Mouse (Mus musculus) neural tube, embryonic 13.5 days (tissue): ENCODE results near the gene Tamm41. TPM values are rescaled to one million over a fixed set of nuclear protein-coding genes. Genes with fewer than 3 reads are reported as not detected.
A peak's percentile ranks its signal among the peaks of the same experiment; 100 is the strongest.

Experiments used
- ATAC-seq: fragments of 200-750 bp; cut with Nextera tagmentation; 2 replicates; pipeline ENCODE4 v1.8.0; 2017; ENCODE audit warnings: low read depth, mild to moderate bottlenecking, moderate TSS enrichment, moderate library complexity
- H3K27ac ChIP-seq: fragments of 300-500 bp; sonication (generic); replicated peaks from 2 replicates; pipeline ENCODE4 v1.5.1; 2015; ENCODE audit warnings: moderate library complexity, mild to moderate bottlenecking, inconsistent platforms
- H3K27me3 ChIP-seq: fragments of 300-500 bp; sonication (generic); 2 replicates; pipeline ENCODE4 v1.6.1; 2015; ENCODE audit warnings: mild to moderate bottlenecking, inconsistent platforms
- H3K36me3 ChIP-seq: fragments of 300-500 bp; sonication (generic); 2 replicates; pipeline ENCODE4 v1.6.1; 2015; ENCODE audit warnings: mild to moderate bottlenecking, inconsistent platforms
- H3K4me1 ChIP-seq: fragments of 300-500 bp; sonication (generic); replicated peaks from 2 replicates; pipeline ENCODE4 v1.6.1; 2015; ENCODE audit warnings: inconsistent platforms
- H3K4me2 ChIP-seq: fragments of 300-500 bp; sonication (generic); 2 replicates; pipeline ENCODE4 v1.6.1; 2015; ENCODE audit warnings: inconsistent platforms, mild to moderate bottlenecking, moderate library complexity
- H3K4me3 ChIP-seq: fragments of 300-500 bp; sonication (generic); 2 replicates; pipeline ENCODE4 v1.5.1; 2015; ENCODE audit warnings: mild to moderate bottlenecking, inconsistent platforms
- H3K9ac ChIP-seq: fragments of 300-500 bp; sonication (generic); 2 replicates; pipeline ENCODE4 v1.6.1; 2015; ENCODE audit warnings: moderate library complexity, mild to moderate bottlenecking, inconsistent platforms
- H3K9me3 ChIP-seq: fragments of 300-500 bp; sonication (generic); 2 replicates; pipeline ENCODE4 v1.6.1; 2016; ENCODE audit warnings: inconsistent platforms
- WGBS: fragments of 180-500 bp; shearing (Covaris S2); methylation state at CpG from one replicate; pipeline ENCODE4 v1.1.7; 2015; 5-methylcytosine and 5-hydroxymethylcytosine counted together
- polyA plus RNA-seq: library from polyadenylated mRNA; unstranded; fragments of >200 nt; fragmentation: Nextera tagmentation; extraction: Ambion mirVana; gene quantifications from 2 replicates; pipeline ENCODE4 v1.2.1, GENCODE M21; 2015

The Tamm41 gene
- polyA plus RNA-seq, 1 experiment from 2014 or later: 43.2 TPM

DNA sequence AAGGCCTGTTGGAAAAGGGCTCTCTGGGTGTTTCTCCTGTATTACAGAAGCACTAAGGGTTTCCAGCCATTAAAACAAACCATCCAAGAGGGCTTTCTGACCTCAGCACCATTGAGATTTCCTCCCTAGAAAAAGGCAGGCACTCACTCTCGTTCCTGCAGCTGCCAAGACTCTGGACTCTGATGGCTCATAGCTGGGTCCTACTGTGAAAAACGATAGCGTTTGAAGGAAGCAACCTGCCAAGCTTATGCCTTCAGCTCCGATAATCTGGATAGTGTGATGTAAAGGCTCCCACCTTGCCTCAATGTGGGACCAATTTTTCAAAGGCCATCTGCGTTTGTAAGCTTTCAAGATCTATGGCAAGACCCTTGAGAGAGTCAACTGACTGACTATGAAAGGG lies 43.6 kb downstream of the Tamm41 start:
- ATAC-seq: no peak
- Histone ChIP-seq H3K9me3 (no peaks in the 10 kb centered on the region), H3K36me3 (no peaks in the 10 kb centered on the region), H3K4me1 (no peaks in the 10 kb centered on the region), H3K9ac (no peak overlapping the region), H3K4me2 (no peak overlapping the region), H3K27me3 (no peaks in the 10 kb centered on the region), H3K4me3 (no peak overlapping the region), H3K27ac (no peak overlapping the region)
- WGBS: 88% methylated on average over 5 of the region's 5 CpGs

GRCm38 (mm10) chr6:114993659-114994058 lies 44.0 kb downstream of the Tamm41 start:
- Histone ChIP-seq H3K27ac (no peak overlapping the region), H3K9me3 (no peaks in the 10 kb centered on the region), H3K36me3 (no peaks in the 10 kb centered on the region), H3K4me2 (no peak overlapping the region), H3K4me1 (peaks cover 4% of the 10 kb centered on the region; the same call in 1 of the 2 replicates), H3K9ac (no peak overlapping the region), H3K4me3 (no peak overlapping the region), H3K27me3 (no peaks in the 10 kb centered on the region)
- WGBS: 77% methylated on average over 8 of the region's 8 CpGs
- no peak for ATAC-seq

DNA sequence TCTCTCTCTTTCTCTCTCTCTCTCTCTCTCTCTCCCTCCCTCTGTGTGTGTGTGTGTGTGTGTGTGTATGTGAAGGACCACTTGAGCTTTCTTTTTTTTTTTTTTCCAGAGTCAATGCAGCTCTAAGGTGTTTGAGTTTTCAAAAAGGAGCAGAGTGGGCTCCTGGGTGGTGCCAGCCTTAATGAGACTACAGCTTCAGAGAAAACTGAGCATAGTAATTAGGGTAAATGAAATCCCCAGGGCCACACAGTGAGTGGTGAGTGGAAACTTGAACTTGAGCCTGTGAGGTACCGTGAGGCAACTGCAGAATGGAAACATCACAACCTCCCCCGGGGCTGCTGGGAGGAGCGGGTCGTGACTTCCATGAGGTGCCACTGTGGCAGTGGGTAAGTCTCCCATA lies 45.8 kb downstream of the Tamm41 start:
- no peak overlapping the region for H3K4me2 ChIP-seq
- ATAC-seq: no peak
- H3K36me3 ChIP-seq: no peaks in the 10 kb centered on the region

GRCm38 (mm10) chr6:114988619-114988980 lies 49.1 kb downstream of the Tamm41 start:
- 54% methylated on average over 3 of the region's 3 CpGs for WGBS

More for the DNA sequence above, 45.8 kb downstream of the Tamm41 start:
- Histone ChIP-seq H3K4me1 (peaks cover 12% of the 10 kb centered on the region; the same call in 1 of the 2 replicates), H3K4me3 (no peak overlapping the region), H3K9ac (no peak overlapping the region), H3K27ac (no peak overlapping the region), H3K9me3 (no peaks in the 10 kb centered on the region), H3K27me3 (no peaks in the 10 kb centered on the region)
- 83% methylated on average over 4 of the region's 4 CpGs for WGBS

GRCm38 (mm10) chr6:114987966-114988618 lies 49.6 kb downstream of the Tamm41 start:
- 66% methylated on average over 7 of the region's 7 CpGs for WGBS
- no peak overlapping the region for H3K4me2 ChIP-seq
- no peaks in the 10 kb centered on the region for H3K9me3 ChIP-seq
- H3K36me3 ChIP-seq: no peaks in the 10 kb centered on the region
- peaks cover 12% of the 10 kb centered on the region; the same call in 1 of the 2 replicates for H3K4me1 ChIP-seq
- no peak overlapping the region for H3K9ac ChIP-seq
- ATAC-seq: 0 out of 2 replicates have a peak, but pooled peaks have one; percentile 19
- H3K4me3 ChIP-seq: no peak overlapping the region
- no peaks in the 10 kb centered on the region for H3K27me3 ChIP-seq
- H3K27ac ChIP-seq: no peak overlapping the region

More at GRCm38 (mm10) chr6:114988619-114988980, 49.1 kb downstream of the Tamm41 start:
- ATAC-seq: no peak
- Histone ChIP-seq H3K36me3 (no peaks in the 10 kb centered on the region), H3K9ac (no peak overlapping the region), H3K27ac (0 out of 2 replicates have a peak overlapping the region, but pooled peaks have one; percentile 4), H3K9me3 (no peaks in the 10 kb centered on the region), H3K27me3 (no peaks in the 10 kb centered on the region), H3K4me1 (peaks cover 12% of the 10 kb centered on the region; the same call in 1 of the 2 replicates), H3K4me3 (no peak overlapping the region), H3K4me2 (no peak overlapping the region)

- 85% methylated on average over 7 of the region's 7 CpGs for WGBS
- H3K9me3 ChIP-seq: no peaks in the 10 kb centered on the region
- no peaks in the 10 kb centered on the region for H3K4me1 ChIP-seq
- no peak for ATAC-seq
- no peak overlapping the region for H3K9ac ChIP-seq
- no peaks in the 10 kb centered on the region for H3K36me3 ChIP-seq
- no peak overlapping the region for H3K4me2 ChIP-seq
- no peaks in the 10 kb centered on the region for H3K27me3 ChIP-seq
- no peak overlapping the region for H3K27ac ChIP-seq
- H3K4me3 ChIP-seq: no peak overlapping the region
These were observed 55.0 kb downstream of the Tamm41 start for GRCm38 (mm10) chr6:114982671-114983070.

DNA sequence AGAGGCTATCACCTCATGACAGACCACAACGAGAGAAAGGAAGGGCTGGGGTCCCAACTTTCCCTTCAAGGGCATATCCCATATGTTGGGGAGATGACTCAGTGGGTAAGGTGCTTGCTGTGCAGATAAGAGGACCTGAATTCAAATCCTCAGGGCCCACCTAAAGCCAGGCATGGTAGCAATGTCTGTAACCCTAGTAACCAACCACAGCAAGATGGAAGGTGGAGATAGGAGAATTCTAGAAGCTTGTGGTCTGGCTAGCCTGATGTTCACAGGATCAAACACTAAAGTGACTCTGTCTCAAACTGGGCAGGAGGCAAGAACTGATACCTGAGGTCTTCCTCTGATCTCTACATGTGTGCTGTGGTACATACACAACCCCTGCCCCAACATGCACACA lies 58.0 kb downstream of the Tamm41 start:
- 84% methylated on average over 1 of the region's 1 CpGs for WGBS
- no peak overlapping the region for H3K27ac ChIP-seq

DNA sequence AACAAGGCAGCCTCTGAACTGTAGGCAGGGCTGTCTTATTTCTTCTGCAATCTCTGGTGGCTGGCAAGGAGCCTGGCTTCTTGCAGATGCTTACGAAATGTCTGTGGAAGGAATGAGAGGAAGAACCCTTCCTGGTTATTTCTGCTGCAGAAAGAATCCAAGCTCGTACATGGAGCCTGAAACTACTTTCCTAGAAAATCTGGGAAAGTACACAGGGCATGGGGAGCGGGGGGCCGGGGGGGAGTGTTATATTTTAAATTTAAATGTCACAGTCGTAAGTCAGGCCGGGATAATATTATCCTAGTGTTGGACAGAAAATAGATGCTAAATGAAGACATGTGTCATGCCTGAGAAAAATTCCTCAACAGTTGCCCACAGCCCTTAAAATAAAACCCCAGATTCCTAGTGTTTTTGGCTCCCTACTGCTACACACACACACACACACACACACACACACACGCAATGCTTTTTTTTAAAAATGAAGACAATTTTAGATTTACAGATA lies 60.7 kb downstream of the Tamm41 start:
- no peak overlapping the region for H3K9ac ChIP-seq
- H3K9me3 ChIP-seq: no peaks in the 10 kb centered on the region
- H3K27me3 ChIP-seq: no peaks in the 10 kb centered on the region
- H3K4me3 ChIP-seq: no peak overlapping the region
- no peak for ATAC-seq
- H3K36me3 ChIP-seq: no peaks in the 10 kb centered on the region
- H3K4me2 ChIP-seq: no peak overlapping the region
- 88% methylated on average over 7 of the region's 7 CpGs for WGBS
- no peak overlapping the region for H3K27ac ChIP-seq
- H3K4me1 ChIP-seq: no peaks in the 10 kb centered on the region

More for the DNA sequence above, 58.0 kb downstream of the Tamm41 start:
- no peak overlapping the region for H3K9ac ChIP-seq
- no peak overlapping the region for H3K4me3 ChIP-seq
- H3K9me3 ChIP-seq: no peaks in the 10 kb centered on the region
- H3K4me2 ChIP-seq: no peak overlapping the region
- no peak for ATAC-seq
- H3K4me1 ChIP-seq: no peaks in the 10 kb centered on the region
- no peaks in the 10 kb centered on the region for H3K27me3 ChIP-seq
- H3K36me3 ChIP-seq: no peaks in the 10 kb centered on the region

- no peak overlapping the region for H3K4me2 ChIP-seq
- no peak overlapping the region for H3K4me3 ChIP-seq
- H3K36me3 ChIP-seq: no peaks in the 10 kb centered on the region
- H3K9ac ChIP-seq: no peak overlapping the region
- 96% methylated on average over 1 of the region's 1 CpGs for WGBS
- H3K4me1 ChIP-seq: peaks cover 18% of the 10 kb centered on the region
- H3K9me3 ChIP-seq: no peaks in the 10 kb centered on the region
- no peak overlapping the region for H3K27ac ChIP-seq
- no peaks in the 10 kb centered on the region for H3K27me3 ChIP-seq
- ATAC-seq: no peak
These were observed 63.3 kb downstream of the Tamm41 start for GRCm38 (mm10) chr6:114974331-114974730.

DNA sequence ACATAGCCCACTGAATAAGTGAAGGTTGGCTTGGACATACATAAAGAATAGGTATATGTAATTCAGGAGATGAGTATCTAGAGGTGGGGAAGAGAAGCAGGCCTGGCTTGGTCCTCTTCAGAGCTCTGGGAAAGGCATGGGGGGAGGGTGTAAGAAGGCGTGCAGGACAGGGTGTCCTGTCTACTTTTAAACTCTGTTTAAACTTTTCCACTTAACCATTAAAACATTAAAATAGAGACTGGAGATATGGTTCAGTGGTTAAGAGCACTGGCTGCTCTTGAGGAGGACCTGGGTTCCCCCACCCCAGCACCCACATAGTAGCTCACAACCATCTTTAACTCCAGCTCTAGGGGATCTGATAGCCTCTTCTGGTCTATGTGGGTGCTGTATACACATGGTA lies 64.7 kb downstream of the Tamm41 start:
- no peak overlapping the region for H3K27ac ChIP-seq
- no peak overlapping the region for H3K4me2 ChIP-seq
- H3K4me1 ChIP-seq: peaks cover 26% of the 10 kb centered on the region
- WGBS: 89% methylated on average over 1 of the region's 1 CpGs
- H3K27me3 ChIP-seq: peaks cover 3% of the 10 kb centered on the region
- H3K9ac ChIP-seq: no peak overlapping the region
- H3K4me3 ChIP-seq: no peak overlapping the region
- H3K9me3 ChIP-seq: no peaks in the 10 kb centered on the region
- no peak for ATAC-seq
- no peaks in the 10 kb centered on the region for H3K36me3 ChIP-seq

GRCm38 (mm10) chr6:114970895-114971294 lies 66.8 kb downstream of the Tamm41 start:
- Histone ChIP-seq H3K4me2 (no peak overlapping the region), H3K9me3 (no peaks in the 10 kb centered on the region), H3K27me3 (peaks cover 23% of the 10 kb centered on the region), H3K4me3 (no peak overlapping the region), H3K4me1 (peaks cover 43% of the 10 kb centered on the region), H3K9ac (no peak overlapping the region), H3K27ac (no peak overlapping the region), H3K36me3 (no peaks in the 10 kb centered on the region)
- 76% methylated on average over 5 of the region's 5 CpGs for WGBS
- ATAC-seq: no peak

DNA sequence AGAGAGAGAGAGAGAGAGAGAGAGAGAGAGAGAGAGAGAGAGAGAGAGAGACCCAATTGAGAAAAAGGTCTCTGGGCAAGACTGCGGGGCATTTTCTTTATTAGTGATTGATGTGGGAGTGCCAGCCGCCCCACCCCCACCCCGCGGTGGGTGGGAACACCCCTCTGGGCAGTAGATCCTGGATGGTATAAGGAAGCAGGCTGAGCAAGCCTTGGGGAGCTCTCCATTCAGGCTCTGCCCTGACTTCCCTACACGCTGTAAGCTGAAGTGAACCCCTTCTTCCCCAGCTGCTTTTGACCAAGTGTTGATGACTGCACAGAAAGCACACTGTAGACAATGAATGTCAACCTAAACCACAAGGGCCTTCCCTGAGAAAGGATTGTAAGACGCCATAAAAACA lies 67.3 kb downstream of the Tamm41 start:
- Histone ChIP-seq H3K27me3 (peaks cover 28% of the 10 kb centered on the region), H3K27ac (0 out of 2 replicates have a peak overlapping the region, but pooled peaks have one; percentile 23), H3K4me1 (peaks cover 43% of the 10 kb centered on the region), H3K36me3 (no peaks in the 10 kb centered on the region), H3K4me2 (peak overlapping the region; percentile 98), H3K4me3 (no peak overlapping the region), H3K9ac (no peak overlapping the region), H3K9me3 (no peaks in the 10 kb centered on the region)
- 21% methylated on average over 6 of the region's 6 CpGs for WGBS
- ATAC-seq: no peak
